Mouse (Mus musculus): ENCODE results near the gene Bora. TPM values are rescaled to one million over a fixed set of nuclear protein-coding genes. Genes with fewer than 3 reads are reported as not detected.
"Not testable (repeated sequence)": the region's sequence is repeated elsewhere in the genome, so short reads cannot be mapped to it uniquely, and the experiment has no call there.

Bora gene
- polyA plus RNA-seq, 1 experiment from 2014 or later = 13.6 TPM

- DNase-seq (ENCODE audit: low spot score) (no peak), ATAC-seq (ENCODE audit: low FRiP score) (no peak)
- Histone ChIP-seq H3K9ac (no peak overlapping the region), H3K4me3 (replicated peaks; ENCODE audit: low read length) (no peak overlapping the region), H3K9me3 (ENCODE audit: control insufficient read depth, low read length) (no peaks in the 10 kb centered on the region), H3K27me3 (ENCODE audit: control insufficient read depth, insufficient read depth, low read length) (no peaks in the 10 kb centered on the region), H3K27ac (no peak overlapping the region), H3K36me3 (replicated peaks; ENCODE audit: control insufficient read depth, insufficient read depth) (peaks cover 19% of the 10 kb centered on the region), H3K4me2 (replicated peaks) (no peak overlapping the region), H3K4me1 (replicated peaks; ENCODE audit: control insufficient read depth, insufficient read depth, low read length) (peaks cover 8% of the 10 kb centered on the region; the same call in 1 of the 2 replicates)
- WGBS = 89% methylated on average over 5 of the region's 5 CpGs
These were observed 13.4 kb upstream of the Bora start for GRCm38 (mm10) chr14:99032596-99032995.

- not testable (repeated sequence) for H3K9ac ChIP-seq; ATAC-seq (ENCODE audit: low FRiP score); H3K4me3 ChIP-seq (replicated peaks; ENCODE audit: low read length); H3K4me2 ChIP-seq (replicated peaks); H3K4me1 ChIP-seq (replicated peaks; ENCODE audit: control insufficient read depth, insufficient read depth, low read length); H3K27me3 ChIP-seq (ENCODE audit: control insufficient read depth, insufficient read depth, low read length); H3K9me3 ChIP-seq (ENCODE audit: control insufficient read depth, low read length); H3K27ac ChIP-seq; DNase-seq (ENCODE audit: low spot score)
- peaks cover 22% of the 10 kb centered on the region for H3K36me3 ChIP-seq (replicated peaks; ENCODE audit: control insufficient read depth, insufficient read depth)
- WGBS = 95% methylated on average over 8 of the region's 8 CpGs
These were observed 11.2 kb upstream of the Bora start for GRCm38 (mm10) chr14:99034851-99035250.

GRCm38 (mm10) chr14:99036039-99036438 is 10.0 kb upstream of the Bora start:
- Histone ChIP-seq H3K4me1 (replicated peaks; ENCODE audit: control insufficient read depth, insufficient read depth, low read length) (no peaks in the 10 kb centered on the region), H3K27ac (no peak overlapping the region), H3K9me3 (ENCODE audit: control insufficient read depth, low read length) (no peaks in the 10 kb centered on the region), H3K4me2 (replicated peaks) (no peak overlapping the region), H3K4me3 (replicated peaks; ENCODE audit: low read length) (no peak overlapping the region), H3K9ac (no peak overlapping the region), H3K36me3 (replicated peaks; ENCODE audit: control insufficient read depth, insufficient read depth) (peaks cover 22% of the 10 kb centered on the region), H3K27me3 (ENCODE audit: control insufficient read depth, insufficient read depth, low read length) (no peaks in the 10 kb centered on the region)
- DNase-seq (ENCODE audit: low spot score) (no peak), ATAC-seq (ENCODE audit: low FRiP score) (no peak)
- WGBS = 87% methylated on average over 4 of the region's 4 CpGs

- WGBS = 88% methylated on average over 2 of the region's 2 CpGs
- Histone ChIP-seq H3K4me1 (replicated peaks; ENCODE audit: control insufficient read depth, insufficient read depth, low read length) (no peaks in the 10 kb centered on the region), H3K27me3 (ENCODE audit: control insufficient read depth, insufficient read depth, low read length) (no peaks in the 10 kb centered on the region), H3K4me3 (replicated peaks; ENCODE audit: low read length) (no peak overlapping the region), H3K36me3 (replicated peaks; ENCODE audit: control insufficient read depth, insufficient read depth) (peaks cover 17% of the 10 kb centered on the region), H3K9me3 (ENCODE audit: control insufficient read depth, low read length) (no peaks in the 10 kb centered on the region), H3K4me2 (replicated peaks) (no peak overlapping the region), H3K27ac (no peak overlapping the region), H3K9ac (no peak overlapping the region)
- ATAC-seq (ENCODE audit: low FRiP score) = no peak
- no peak for DNase-seq (ENCODE audit: low spot score)
These were observed 8.3 kb upstream of the Bora start for GRCm38 (mm10) chr14:99037703-99038102.

- not testable (repeated sequence) for H3K4me1 ChIP-seq (replicated peaks; ENCODE audit: control insufficient read depth, insufficient read depth, low read length); H3K9ac ChIP-seq; H3K27me3 ChIP-seq (ENCODE audit: control insufficient read depth, insufficient read depth, low read length); ATAC-seq (ENCODE audit: low FRiP score); H3K4me2 ChIP-seq (replicated peaks); H3K4me3 ChIP-seq (replicated peaks; ENCODE audit: low read length); H3K9me3 ChIP-seq (ENCODE audit: control insufficient read depth, low read length); DNase-seq (ENCODE audit: low spot score); H3K27ac ChIP-seq
- WGBS = 47% methylated on average over 5 of the region's 5 CpGs
- peaks cover 11% of the 10 kb centered on the region for H3K36me3 ChIP-seq (replicated peaks; ENCODE audit: control insufficient read depth, insufficient read depth)
These were observed 6.7 kb upstream of the Bora start for GRCm38 (mm10) chr14:99039308-99039707.

- WGBS = 73% methylated on average over 4 of the region's 4 CpGs
- H3K9ac ChIP-seq = no peak overlapping the region
- no peak overlapping the region for H3K4me2 ChIP-seq (replicated peaks)
- H3K27ac ChIP-seq = no peak overlapping the region
- H3K27me3 ChIP-seq (ENCODE audit: control insufficient read depth, insufficient read depth, low read length) = no peaks in the 10 kb centered on the region
- H3K36me3 ChIP-seq (replicated peaks; ENCODE audit: control insufficient read depth, insufficient read depth) = peaks cover 4% of the 10 kb centered on the region
- H3K4me3 ChIP-seq (replicated peaks; ENCODE audit: low read length) = no peak overlapping the region
- no peak for ATAC-seq (ENCODE audit: low FRiP score)
- no peaks in the 10 kb centered on the region for H3K9me3 ChIP-seq (ENCODE audit: control insufficient read depth, low read length)
- peaks cover 18% of the 10 kb centered on the region for H3K4me1 ChIP-seq (replicated peaks; ENCODE audit: control insufficient read depth, insufficient read depth, low read length)
- DNase-seq (ENCODE audit: low spot score) = no peak
These were observed 4.6 kb upstream of the Bora start for GRCm38 (mm10) chr14:99041416-99041815.

- Histone ChIP-seq H3K4me1 (replicated peaks; ENCODE audit: control insufficient read depth, insufficient read depth, low read length) (peaks cover 18% of the 10 kb centered on the region), H3K9ac (0 out of 2 replicates have a peak overlapping the region, but pooled peaks have one; percentile 16), H3K4me2 (replicated peaks) (peak overlapping the region; percentile 62), H3K27me3 (ENCODE audit: control insufficient read depth, insufficient read depth, low read length) (no peaks in the 10 kb centered on the region), H3K27ac (no peak overlapping the region), H3K36me3 (replicated peaks; ENCODE audit: control insufficient read depth, insufficient read depth) (no peaks in the 10 kb centered on the region; the same call in none of the 2 replicates), H3K9me3 (ENCODE audit: control insufficient read depth, low read length) (no peaks in the 10 kb centered on the region), H3K4me3 (replicated peaks; ENCODE audit: low read length) (no peak overlapping the region)
- DNase-seq (ENCODE audit: low spot score) = no peak
- 37% methylated on average over 1 of the region's 1 CpGs for WGBS
- no peak for ATAC-seq (ENCODE audit: low FRiP score)
These were observed 2.5 kb upstream of the Bora start for GRCm38 (mm10) chr14:99043499-99043898.

- H3K36me3 ChIP-seq (replicated peaks; ENCODE audit: control insufficient read depth, insufficient read depth) = no peaks in the 10 kb centered on the region; the same call in none of the 2 replicates
- peak overlapping the region; percentile 89 for H3K4me3 ChIP-seq (replicated peaks; ENCODE audit: low read length)
- H3K4me1 ChIP-seq (replicated peaks; ENCODE audit: control insufficient read depth, insufficient read depth, low read length) = peaks cover 18% of the 10 kb centered on the region
- ATAC-seq (ENCODE audit: low FRiP score) = no peak
- no peaks in the 10 kb centered on the region for H3K9me3 ChIP-seq (ENCODE audit: control insufficient read depth, low read length)
- H3K27me3 ChIP-seq (ENCODE audit: control insufficient read depth, insufficient read depth, low read length) = no peaks in the 10 kb centered on the region
- DNase-seq (ENCODE audit: low spot score) = no peak
- 19% methylated on average over 10 of the region's 10 CpGs for WGBS
- peak overlapping the region; percentile 62 for H3K4me2 ChIP-seq (replicated peaks)
- no peak overlapping the region for H3K9ac ChIP-seq
- H3K27ac ChIP-seq = no peak overlapping the region
These were observed 1.9 kb upstream of the Bora start for GRCm38 (mm10) chr14:99044096-99044495.

GRCm38 (mm10) chr14:99044718-99045117 is 1.3 kb upstream of the Bora start:
- peaks cover 18% of the 10 kb centered on the region for H3K4me1 ChIP-seq (replicated peaks; ENCODE audit: control insufficient read depth, insufficient read depth, low read length)
- H3K27me3 ChIP-seq (ENCODE audit: control insufficient read depth, insufficient read depth, low read length) = no peaks in the 10 kb centered on the region
- ATAC-seq (ENCODE audit: low FRiP score) (no peak), DNase-seq (ENCODE audit: low spot score) (no peak)
- WGBS = 6% methylated on average over 5 of the region's 5 CpGs
- H3K9ac ChIP-seq = peak overlapping the region; percentile 88
- H3K4me3 ChIP-seq (replicated peaks; ENCODE audit: low read length) = peak overlapping the region; percentile 89
- H3K9me3 ChIP-seq (ENCODE audit: control insufficient read depth, low read length) = no peaks in the 10 kb centered on the region
- H3K4me2 ChIP-seq (replicated peaks) = peak overlapping the region; percentile 62
- no peak overlapping the region for H3K27ac ChIP-seq
- H3K36me3 ChIP-seq (replicated peaks; ENCODE audit: control insufficient read depth, insufficient read depth) = no peaks in the 10 kb centered on the region; the same call in 1 of the 2 replicates

Data from hindbrain, embryonic 14.5 days (tissue).